Mouse (Mus musculus) forebrain, embryonic 16.5 days (tissue): ENCODE data around the gene Cdc42ep4. TPM values are rescaled to one million over a fixed set of nuclear protein-coding genes. Genes with fewer than 3 reads are reported as not detected.
A peak's percentile ranks its signal among the peaks of the same experiment; 100 is the strongest.

Experiments
- ATAC-seq: fragments of 200-750 bp; cut with Nextera tagmentation; 2 replicates; pipeline ENCODE4 v1.8.0; 2017; ENCODE audit warnings: mild to moderate bottlenecking, moderate library complexity
- H3K27ac ChIP-seq: fragments of 300-500 bp; sonication (generic); 2 replicates; pipeline ENCODE4 v1.5.1; 2014; ENCODE audit warnings: low read length, control low read depth
- H3K27me3 ChIP-seq: fragments of 300-500 bp; sonication (generic); replicated peaks from 2 replicates; pipeline ENCODE4 v1.6.1; 2014; ENCODE audit warnings: low read length; ENCODE audit not compliant: control insufficient read depth, insufficient read depth
- H3K36me3 ChIP-seq: fragments of 300-500 bp; sonication (generic); 2 replicates; pipeline ENCODE4 v1.6.1; 2014; ENCODE audit not compliant: control insufficient read depth, insufficient read depth
- H3K4me1 ChIP-seq: fragments of 300-500 bp; sonication (generic); replicated peaks from 2 replicates; pipeline ENCODE4 v1.6.1; 2014; ENCODE audit warnings: low read length; ENCODE audit not compliant: control insufficient read depth, insufficient read depth
- H3K4me2 ChIP-seq: fragments of 300-500 bp; sonication (generic); 2 replicates; pipeline ENCODE4 v1.6.1; 2014; ENCODE audit warnings: mild to moderate bottlenecking, low read length, control low read depth
- H3K4me3 ChIP-seq: fragments of 300-500 bp; sonication (generic); replicated peaks from 2 replicates; pipeline ENCODE4 v1.5.1; 2014; ENCODE audit warnings: mild to moderate bottlenecking, low read length, control low read depth
- H3K9ac ChIP-seq: fragments of 300-500 bp; sonication (generic); replicated peaks from 2 replicates; pipeline ENCODE4 v1.6.1; 2014; ENCODE audit warnings: low read depth, low read length, control low read depth
- H3K9me3 ChIP-seq: fragments of 300-500 bp; sonication (generic); 2 replicates; pipeline ENCODE4 v1.6.1; 2016; ENCODE audit warnings: low read length; ENCODE audit not compliant: control insufficient read depth
- WGBS: fragments of 180-500 bp; shearing (Covaris S2); extraction: QIAGEN DNeasy Blood & Tissue Kit; methylation state at CpG from one replicate; pipeline ENCODE4 v1.1.7; 2014; 5-methylcytosine and 5-hydroxymethylcytosine counted together
- polyA plus RNA-seq: library from polyadenylated mRNA; unstranded; fragments of >200 nt; fragmentation: Nextera tagmentation; extraction: Ambion mirVana; gene quantifications from 2 replicates; pipeline ENCODE4 v1.2.1, GENCODE M21; 2015

Cdc42ep4 gene
- polyA plus RNA-seq, 1 experiment from 2014 or later: 99.9 TPM

DNA sequence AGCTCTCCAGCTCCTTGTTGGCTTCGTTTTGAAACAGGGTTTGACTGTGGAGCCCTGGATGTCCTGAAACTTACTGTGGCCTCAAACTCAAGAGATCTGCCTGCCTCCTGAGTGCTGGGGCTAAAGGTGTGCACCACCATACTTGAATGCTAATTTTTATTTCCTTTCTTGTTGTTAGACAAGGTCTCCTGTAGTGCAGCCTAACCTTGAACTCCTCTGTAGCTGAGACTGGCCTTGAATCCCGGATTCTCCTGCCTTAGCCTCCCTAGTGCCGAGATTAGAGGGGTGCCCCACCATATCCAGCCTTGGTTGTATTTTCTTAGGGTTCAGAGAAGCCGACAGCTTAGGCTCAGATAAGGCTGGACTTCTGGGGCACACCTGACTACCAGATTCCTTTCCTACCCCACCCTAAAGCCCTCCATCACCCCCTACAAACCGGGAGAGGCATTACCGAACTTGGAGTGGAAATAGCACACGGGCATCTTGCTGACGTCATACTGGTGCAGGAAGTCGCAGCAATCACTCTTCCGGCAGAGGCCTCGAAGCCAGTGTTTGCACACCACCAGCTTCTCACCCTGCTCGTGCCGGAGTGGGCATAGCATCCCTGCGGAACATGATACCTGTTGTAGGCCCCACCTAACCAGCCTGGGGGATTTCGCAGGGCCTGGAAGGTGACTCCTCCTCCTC lies 45.6 kb downstream of the Cdc42ep4 start:
- whole genome bisulfite sequencing: 89% methylated on average over 15 of the region's 15 CpGs
- Histone ChIP-seq H3K4me1 (peaks cover 14% of the 10 kb centered on the region), H3K27ac (no peak overlapping the region), H3K9ac (no peak overlapping the region), H3K4me2 (no peak overlapping the region), H3K4me3 (no peak overlapping the region), H3K27me3 (no peaks in the 10 kb centered on the region), H3K36me3 (0 out of 2 replicates have a peak, but pooled peaks cover 4% of the 10 kb centered on the region), H3K9me3 (no peaks in the 10 kb centered on the region)
- no peak for ATAC-seq

GRCm38 (mm10) chr11:113703758-113704157 lies 47.9 kb downstream of the Cdc42ep4 start:
- Histone ChIP-seq H3K4me1 (no peaks in the 10 kb centered on the region), H3K27me3 (no peaks in the 10 kb centered on the region), H3K4me3 (no peak overlapping the region), H3K9ac (0 out of 2 replicates have a peak overlapping the region, but pooled peaks have one; percentile 11), H3K36me3 (0 out of 2 replicates have a peak, but pooled peaks cover 4% of the 10 kb centered on the region), H3K27ac (no peak overlapping the region), H3K4me2 (no peak overlapping the region), H3K9me3 (no peaks in the 10 kb centered on the region)
- ATAC-seq: peak; percentile 84
- 26% methylated on average over 5 of the region's 5 CpGs for WGBS

DNA sequence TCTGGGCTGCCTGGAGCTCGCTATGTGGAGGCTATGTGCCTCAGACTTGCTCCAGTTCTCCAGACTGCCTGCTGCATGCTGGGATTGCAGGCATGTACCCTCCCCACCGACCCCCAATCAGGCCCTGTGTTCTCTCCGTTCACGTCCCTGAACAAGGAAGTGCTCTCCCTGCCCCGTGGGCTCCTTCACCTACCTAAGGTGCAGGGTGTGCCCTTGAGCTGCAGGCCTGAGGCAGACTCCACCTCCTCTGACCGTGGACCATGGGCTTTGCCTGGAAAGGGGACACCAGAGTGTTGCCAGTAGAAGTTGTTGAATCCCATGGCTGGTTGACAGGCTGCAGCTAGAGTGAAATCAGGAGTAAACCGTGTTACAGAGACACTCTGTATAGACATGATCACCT lies 52.0 kb downstream of the Cdc42ep4 start:
- WGBS: 87% methylated on average over 7 of the region's 7 CpGs
- Histone ChIP-seq H3K9me3 (no peaks in the 10 kb centered on the region; the same call in 1 of the 2 replicates), H3K27me3 (no peaks in the 10 kb centered on the region), H3K4me2 (no peak overlapping the region), H3K4me3 (no peak overlapping the region), H3K9ac (no peak overlapping the region), H3K4me1 (no peaks in the 10 kb centered on the region), H3K27ac (no peak overlapping the region), H3K36me3 (peaks cover 15% of the 10 kb centered on the region)
- no peak for ATAC-seq

DNA sequence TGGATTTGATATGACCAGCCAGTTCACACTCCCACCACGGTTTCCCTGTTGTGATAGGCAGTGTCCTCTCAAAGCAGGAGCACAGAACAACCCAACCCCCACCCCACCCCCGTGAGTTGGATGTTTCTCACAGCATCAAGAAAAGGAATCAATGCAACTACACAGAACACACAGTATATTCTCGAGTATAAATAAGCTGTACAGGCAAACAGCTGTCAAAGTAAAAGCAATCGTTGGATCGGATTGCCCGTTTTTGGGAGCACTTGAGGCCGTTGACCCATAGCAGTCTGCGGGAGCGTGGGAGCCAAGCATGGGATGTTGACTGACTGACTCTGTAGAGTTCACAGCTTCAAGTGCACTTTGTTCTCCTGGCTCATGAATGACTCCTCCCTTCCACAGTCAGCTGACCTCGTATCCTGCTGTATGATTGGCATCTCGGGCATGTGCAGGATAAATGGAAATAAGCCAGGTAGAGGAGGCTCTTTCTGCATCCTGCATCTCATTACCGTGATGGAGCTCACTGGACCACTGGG lies 53.6 kb downstream of the Cdc42ep4 start:
- 68% methylated on average over 12 of the region's 12 CpGs for WGBS
- Histone ChIP-seq H3K4me3 (no peak overlapping the region), H3K4me2 (no peak overlapping the region), H3K36me3 (peaks cover 21% of the 10 kb centered on the region), H3K27me3 (no peaks in the 10 kb centered on the region), H3K27ac (no peak overlapping the region), H3K9me3 (no peaks in the 10 kb centered on the region; the same call in 1 of the 2 replicates), H3K9ac (no peak overlapping the region), H3K4me1 (no peaks in the 10 kb centered on the region)
- no peak for ATAC-seq

- no peak overlapping the region for H3K9ac ChIP-seq
- 35% methylated on average over 5 of the region's 5 CpGs for WGBS
- no peaks in the 10 kb centered on the region for H3K27me3 ChIP-seq
- peaks cover 23% of the 10 kb centered on the region for H3K36me3 ChIP-seq
- no peaks in the 10 kb centered on the region for H3K4me1 ChIP-seq
- no peak overlapping the region for H3K27ac ChIP-seq
- ATAC-seq: no peak
- H3K4me2 ChIP-seq: no peak overlapping the region
- no peaks in the 10 kb centered on the region; the same call in 1 of the 2 replicates for H3K9me3 ChIP-seq
- no peak overlapping the region for H3K4me3 ChIP-seq
These were observed 54.1 kb downstream of the Cdc42ep4 start for GRCm38 (mm10) chr11:113697571-113697970.

GRCm38 (mm10) chr11:113691851-113692250 lies 59.8 kb downstream of the Cdc42ep4 start:
- no peak overlapping the region for H3K9ac ChIP-seq
- H3K27ac ChIP-seq: no peak overlapping the region
- peaks cover 3% of the 10 kb centered on the region for H3K4me1 ChIP-seq
- H3K4me3 ChIP-seq: no peak overlapping the region
- no peak overlapping the region for H3K4me2 ChIP-seq
- no peaks in the 10 kb centered on the region; the same call in 1 of the 2 replicates for H3K9me3 ChIP-seq
- no peaks in the 10 kb centered on the region for H3K27me3 ChIP-seq
- ATAC-seq: no peak
- 64% methylated on average over 3 of the region's 3 CpGs for WGBS
- peaks cover 45% of the 10 kb centered on the region for H3K36me3 ChIP-seq

GRCm38 (mm10) chr11:113691318-113691717 lies 60.4 kb downstream of the Cdc42ep4 start:
- no peak for ATAC-seq
- no peak overlapping the region for H3K9ac ChIP-seq
- peaks cover 42% of the 10 kb centered on the region for H3K36me3 ChIP-seq
- no peak overlapping the region for H3K27ac ChIP-seq
- H3K4me3 ChIP-seq: no peak overlapping the region
- no peak overlapping the region for H3K4me2 ChIP-seq
- no peaks in the 10 kb centered on the region for H3K27me3 ChIP-seq
- 85% methylated on average over 5 of the region's 5 CpGs for WGBS
- no peaks in the 10 kb centered on the region; the same call in 1 of the 2 replicates for H3K9me3 ChIP-seq
- H3K4me1 ChIP-seq: peaks cover 8% of the 10 kb centered on the region

DNA sequence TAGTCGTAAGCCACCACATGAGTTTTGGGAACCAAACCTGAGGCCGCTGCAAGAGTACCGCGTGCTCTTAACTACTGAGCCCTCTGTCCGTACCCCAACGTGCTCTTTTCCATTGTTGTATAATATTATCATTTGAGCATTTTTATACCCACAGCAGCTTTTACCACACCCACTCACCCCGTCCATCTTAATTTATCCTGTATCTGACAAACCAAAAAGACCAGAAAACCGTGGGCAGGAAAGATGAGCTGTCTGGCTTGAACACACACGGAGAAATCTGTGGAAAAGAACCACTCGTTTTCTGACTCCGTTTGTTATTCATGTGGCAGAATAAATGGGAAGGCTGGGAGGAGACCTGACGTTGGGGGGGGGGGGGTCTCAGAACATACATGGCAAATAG lies 61.2 kb downstream of the Cdc42ep4 start:
- peaks cover 14% of the 10 kb centered on the region for H3K4me1 ChIP-seq
- H3K4me2 ChIP-seq: no peak overlapping the region
- peaks cover 37% of the 10 kb centered on the region for H3K36me3 ChIP-seq
- no peak overlapping the region for H3K27ac ChIP-seq
- ATAC-seq: no peak
- H3K27me3 ChIP-seq: no peaks in the 10 kb centered on the region
- no peaks in the 10 kb centered on the region for H3K9me3 ChIP-seq
- H3K4me3 ChIP-seq: no peak overlapping the region
- no peak overlapping the region for H3K9ac ChIP-seq
- 94% methylated on average over 12 of the region's 12 CpGs for WGBS

GRCm38 (mm10) chr11:113687031-113687430 lies 64.7 kb downstream of the Cdc42ep4 start:
- no peaks in the 10 kb centered on the region for H3K9me3 ChIP-seq
- no peak overlapping the region for H3K27ac ChIP-seq
- H3K36me3 ChIP-seq: peaks cover 20% of the 10 kb centered on the region
- H3K27me3 ChIP-seq: no peaks in the 10 kb centered on the region
- no peak overlapping the region for H3K4me3 ChIP-seq
- ATAC-seq: no peak
- H3K4me2 ChIP-seq: no peak overlapping the region
- 43% methylated on average over 2 of the region's 2 CpGs for WGBS
- no peak overlapping the region; the same call in 1 of the 2 replicates for H3K9ac ChIP-seq
- peaks cover 34% of the 10 kb centered on the region for H3K4me1 ChIP-seq
